Mouse (Mus musculus) limb, embryonic 14.5 days (tissue): Measurements from ENCODE around the gene Fam83f. TPM values are rescaled to one million over a fixed set of nuclear protein-coding genes. Genes with fewer than 3 reads are reported as not detected.
A peak's percentile ranks its signal among the peaks of the same experiment; 100 is the strongest.

ENCODE experiments used
- ATAC-seq: fragments of 200-750 bp; cut with Nextera tagmentation; 2 replicates; pipeline ENCODE4 v1.8.0; 2017; ENCODE audit warnings: low read depth, moderate number of reproducible peaks, moderate TSS enrichment; ENCODE audit not compliant: low FRiP score
- DNase-seq: peaks from one replicate; pipeline ENCODE4 v3.0.0-alpha.2; 2015; ENCODE audit warnings: low spot score
- H3K27ac ChIP-seq: fragments of 300-500 bp; sonication (generic); replicated peaks from 2 replicates; pipeline ENCODE4 v1.5.1; 2014; ENCODE audit warnings: low read depth, mild to moderate bottlenecking, low read length, moderate library complexity, mixed read lengths
- H3K27me3 ChIP-seq: fragments of 300-500 bp; sonication (generic); 2 replicates; pipeline ENCODE4 v1.6.1; 2014; ENCODE audit warnings: low read length, mixed read lengths; ENCODE audit not compliant: control insufficient read depth, insufficient read depth
- H3K36me3 ChIP-seq: fragments of 300-500 bp; sonication (generic); 2 replicates; pipeline ENCODE4 v1.6.1; 2014; ENCODE audit warnings: mild to moderate bottlenecking, low read length, moderate library complexity, mixed read lengths; ENCODE audit not compliant: control insufficient read depth, insufficient read depth
- H3K4me1 ChIP-seq: fragments of 300-500 bp; sonication (generic); 2 replicates; pipeline ENCODE4 v1.6.1; 2014; ENCODE audit warnings: antibody characterized with exemption, low read length, mixed read lengths; ENCODE audit not compliant: control insufficient read depth, insufficient read depth
- H3K4me2 ChIP-seq: fragments of 300-500 bp; sonication (generic); replicated peaks from 2 replicates; pipeline ENCODE4 v1.6.1; 2014; ENCODE audit warnings: low read depth, mild to moderate bottlenecking, low read length, moderate library complexity; ENCODE audit not compliant: severe bottlenecking
- H3K4me3 ChIP-seq: fragments of 300-500 bp; sonication (generic); replicated peaks from 2 replicates; pipeline ENCODE4 v1.5.1; 2014; ENCODE audit warnings: low read length
- H3K9ac ChIP-seq: fragments of 300-500 bp; sonication (generic); 2 replicates; pipeline ENCODE4 v1.6.1; 2014; ENCODE audit warnings: mild to moderate bottlenecking, low read depth, low read length, moderate library complexity; ENCODE audit not compliant: severe bottlenecking
- H3K9me3 ChIP-seq: fragments of 300-500 bp; sonication (generic); 2 replicates; pipeline ENCODE4 v1.6.1; 2016; ENCODE audit warnings: low read length; ENCODE audit not compliant: control insufficient read depth
- POLR2A ChIP-seq: fragments of 200-500 bp; IDR thresholded peaks from 2 replicates; pipeline ENCODE4 v1.8.0; 2012; ENCODE audit warnings: inconsistent platforms, mild to moderate bottlenecking, moderate library complexity, borderline replicate concordance; ENCODE audit not compliant: insufficient read depth, insufficient read length; ENCODE audit errors: extremely low read depth
- WGBS: fragments of 180-500 bp; shearing (Covaris S2); extraction: QIAGEN DNeasy Blood & Tissue Kit; methylation state at CpG from one replicate; pipeline ENCODE4 v1.1.7; 2014; 5-methylcytosine and 5-hydroxymethylcytosine counted together
- polyA plus RNA-seq, 2 experiments: library from polyadenylated mRNA; depleted of rRNA in 1 of 2; stranded (reverse) in 1 of 2; unstranded in 1 of 2; fragments of >200 nt; fragmentation: Nextera tagmentation in 1 of 2; extraction: Ambion mirVana in 1 of 2; gene quantifications; 2 replicates each; pipeline versions ENCODE4 v1.2.1 to v1.2.3; 2012 to 2014

Fam83f gene
- polyA plus RNA-seq (2012; rRNA removed) (1.6 and 1.7 TPM in 2 replicates), polyA plus RNA-seq (2014; fragmentation: Nextera tagmentation; extraction: Ambion mirVana) (2.6 and 3.7 TPM in 2 replicates)

- no peaks in the 10 kb centered on the region for H3K36me3 ChIP-seq
- 0 out of 2 replicates have a peak, but pooled peaks have one; percentile 23 for ATAC-seq
- H3K9ac ChIP-seq: peak within 1 kb of the TSS; percentile 56
- peak within 1 kb of the TSS; percentile 45 for H3K4me3 ChIP-seq
- H3K4me2 ChIP-seq: peak within 1 kb of the TSS; percentile 80
- H3K9me3 ChIP-seq: no peaks in the 10 kb centered on the region
- TF ChIP-seq POLR2A: no peak
- H3K27ac ChIP-seq: no peak within 1 kb of the TSS
- H3K4me1 ChIP-seq: 0 out of 2 replicates have a peak, but pooled peaks cover 8% of the 10 kb centered on the region
- WGBS: 5% methylated on average over 57 of the region's 85 CpGs
- peaks cover 29% of the 10 kb centered on the region for H3K27me3 ChIP-seq
- no peak for DNase-seq
Observed at GRCm38 (mm10) chr15:80671295-80672252, at the start of gene Fam83f. TSS of gene Fam83f (plus strand) at chr15:80671847.

GRCm38 (mm10) chr15:80623171-80623837 is 48.3 kb upstream of the Fam83f start:
- Histone ChIP-seq H3K27me3 (no peaks in the 10 kb centered on the region; the same call in 1 of the 2 replicates), H3K27ac (no peak overlapping the region), H3K4me3 (no peak overlapping the region), H3K4me2 (no peak overlapping the region), H3K36me3 (no peaks in the 10 kb centered on the region), H3K9me3 (no peaks in the 10 kb centered on the region), H3K9ac (no peak overlapping the region), H3K4me1 (no peaks in the 10 kb centered on the region)
- DNase-seq (no peak), ATAC-seq (no peak)
- 61% methylated on average over 8 of the region's 8 CpGs for WGBS
- no peak for TF ChIP-seq POLR2A

- Histone ChIP-seq H3K4me1 (no peaks in the 10 kb centered on the region), H3K9ac (no peak overlapping the region), H3K4me2 (no peak overlapping the region), H3K27ac (no peak overlapping the region), H3K9me3 (no peaks in the 10 kb centered on the region), H3K4me3 (no peak overlapping the region), H3K36me3 (no peaks in the 10 kb centered on the region), H3K27me3 (no peaks in the 10 kb centered on the region; the same call in 1 of the 2 replicates)
- no peak for TF ChIP-seq POLR2A
- WGBS: 53% methylated on average over 6 of the region's 6 CpGs
- DNase-seq (no peak), ATAC-seq (no peak)
Observed at GRCm38 (mm10) chr15:80626472-80626871, 45.2 kb upstream of the Fam83f start.

- ATAC-seq (no peak), DNase-seq (no peak)
- H3K36me3 ChIP-seq: no peaks in the 10 kb centered on the region
- TF ChIP-seq POLR2A: no peak
- H3K9me3 ChIP-seq: no peaks in the 10 kb centered on the region
- no peak overlapping the region for H3K4me3 ChIP-seq
- H3K27me3 ChIP-seq: no peaks in the 10 kb centered on the region
- no peak overlapping the region for H3K4me2 ChIP-seq
- 62% methylated on average over 7 of the region's 7 CpGs for WGBS
- no peak overlapping the region for H3K9ac ChIP-seq
- H3K27ac ChIP-seq: no peak overlapping the region
- H3K4me1 ChIP-seq: no peaks in the 10 kb centered on the region
Observed at GRCm38 (mm10) chr15:80630147-80630546, 41.5 kb upstream of the Fam83f start.

GRCm38 (mm10) chr15:80630711-80631110 is 40.9 kb upstream of the Fam83f start:
- 38% methylated on average over 14 of the region's 14 CpGs for WGBS
- DNase-seq: no peak
- no peak overlapping the region for H3K4me2 ChIP-seq
- H3K27me3 ChIP-seq: no peaks in the 10 kb centered on the region
- TF ChIP-seq POLR2A: no peak
- H3K4me1 ChIP-seq: no peaks in the 10 kb centered on the region
- H3K9me3 ChIP-seq: no peaks in the 10 kb centered on the region
- no peak overlapping the region for H3K4me3 ChIP-seq
- ATAC-seq: no peak
- H3K27ac ChIP-seq: no peak overlapping the region
- no peaks in the 10 kb centered on the region for H3K36me3 ChIP-seq
- no peak overlapping the region for H3K9ac ChIP-seq
